Mouse (Mus musculus) lung, adult 2 months (tissue): ENCODE measurements at regions not wholly inside any gene's neighbourhood (a gene's known extent, or its start where the extent isn't known, plus 50 kb on each side); places are given as distances from the start of the nearest gene placed in this dataset.
"Not testable (repeated sequence)": the region's sequence is repeated elsewhere in the genome, so short reads cannot be mapped to it uniquely, and the experiment has no call there.

Experiments used
- DNase-seq: peaks from one replicate; pipeline ENCODE4 v3.0.0; 2022
- H3K4me1 ChIP-seq: fragments of 200-500 bp; 2 replicates; pipeline ENCODE4 v1.6.1; 2011; ENCODE audit warnings: low read length; ENCODE audit not compliant: control insufficient read depth, insufficient read depth
- H3K4me3 ChIP-seq: fragments of 200-500 bp; replicated peaks from 2 replicates; pipeline ENCODE3; 2011; ENCODE audit warnings: low read depth, mild to moderate bottlenecking, control low read depth, low read length; ENCODE audit errors: extremely low read depth
- CTCF ChIP-seq: fragments of 200-500 bp; IDR thresholded peaks from 2 replicates; pipeline ENCODE4 v1.5.1; 2011; ENCODE audit warnings: mild to moderate bottlenecking, low read length, control low read depth; ENCODE audit not compliant: insufficient read depth
- POLR2A ChIP-seq: fragments of 200-500 bp; IDR thresholded peaks from 2 replicates; pipeline ENCODE4 v1.6.1; 2011; ENCODE audit warnings: low read depth, mild to moderate bottlenecking, control low read depth, low read length, borderline replicate concordance; ENCODE audit errors: extremely low read depth
- whole genome bisulfite sequencing: fragments of 180-500 bp; shearing (Covaris S2); methylation state at CpG from one replicate; pipeline ENCODE4 v1.1.7; 2018; 5-methylcytosine and 5-hydroxymethylcytosine counted together

DNA sequence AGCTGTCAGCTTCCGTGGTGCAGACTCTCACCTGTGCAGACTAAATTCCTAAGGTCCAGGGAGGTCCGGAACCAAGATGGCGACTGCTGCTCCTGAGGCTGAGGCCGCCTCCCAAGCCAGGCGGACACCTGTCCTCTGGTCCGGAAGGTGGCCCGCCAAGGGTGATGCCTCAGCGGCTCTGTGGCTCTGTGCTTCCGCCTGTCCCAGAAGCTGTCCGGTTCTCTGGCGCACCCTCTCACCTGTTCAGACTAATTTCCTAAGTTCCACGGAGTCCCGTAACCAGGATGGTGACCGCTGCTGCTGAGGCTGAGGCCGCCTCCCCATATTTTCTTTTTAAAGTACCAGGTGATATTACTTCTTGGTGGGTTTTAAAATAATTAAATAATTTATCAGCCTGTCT, 65.4 kb upstream of the B3galnt2 start:
- DNase-seq, H3K4me1 ChIP-seq, H3K4me3 ChIP-seq: not testable (repeated sequence)
- WGBS: 82% methylated on average over 15 of the region's 15 CpGs

- H3K4me3 ChIP-seq: peak overlapping the region; percentile 85
- peak; percentile 84 for DNase-seq
- H3K4me1 ChIP-seq: no peaks in the 10 kb centered on the region
- TF ChIP-seq CTCF: peak; percentile 61
- no peak for TF ChIP-seq POLR2A
- 17% methylated on average over 17 of the region's 17 CpGs for WGBS
Measured at GRCm38 (mm10) chr13:13889297-13890120, 64.8 kb upstream of the B3galnt2 start.

DNA sequence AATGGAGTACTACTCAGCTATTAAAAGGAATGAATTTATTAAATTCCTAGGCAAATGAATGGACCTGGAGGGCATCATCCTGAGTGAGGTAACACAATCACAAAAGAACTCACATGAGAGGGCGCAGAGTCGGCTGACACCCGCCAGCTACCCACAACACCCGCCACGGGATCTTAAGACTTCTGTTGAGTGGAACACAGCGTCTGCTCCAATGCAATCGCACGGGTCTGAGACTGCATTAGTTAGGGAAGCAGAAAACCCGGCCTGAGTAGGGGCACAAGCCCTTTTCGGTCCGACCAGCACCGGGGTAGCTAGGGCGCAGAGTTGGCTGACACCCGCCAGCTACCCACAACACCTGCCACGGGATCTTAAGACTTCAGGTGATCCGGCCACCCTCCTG, 52.1 kb upstream of the B3galnt2 start:
- not testable (repeated sequence) for H3K4me1 ChIP-seq, DNase-seq, H3K4me3 ChIP-seq
- 93% methylated on average over 16 of the region's 16 CpGs for WGBS
